Mouse (Mus musculus) testis, adult 2 months (tissue): ENCODE data around the gene Kalrn.

Source experiments
- CTCF ChIP-seq: fragments of 200-500 bp; IDR thresholded peaks from 2 replicates; pipeline ENCODE4 v1.5.1; 2012; ENCODE audit warnings: low read depth, mild to moderate bottlenecking, inconsistent platforms, low read length, moderate library complexity; ENCODE audit not compliant: control insufficient read depth, insufficient read depth, insufficient replicate concordance
- POLR2A ChIP-seq: fragments of 200-500 bp; IDR thresholded peaks from 2 replicates; pipeline ENCODE4 v1.6.1; 2012; ENCODE audit warnings: low read depth, mild to moderate bottlenecking, inconsistent platforms, low read length, moderate library complexity; ENCODE audit not compliant: control insufficient read depth

- no peak for TF ChIP-seq CTCF
- no peak for TF ChIP-seq POLR2A
These were observed 319.2 kb downstream of the Kalrn start for GRCm38 (mm10) chr16:34254002-34254645.
